Mouse (Mus musculus) cerebellum, adult 9-10 months (tissue): ENCODE measurements around the gene Rabgap1.
A peak's percentile ranks its signal among the peaks of the same experiment; 100 is the strongest.
"Not testable (repeated sequence)": the region's sequence is repeated elsewhere in the genome, so short reads cannot be mapped to it uniquely, and the experiment has no call there.

Experiments
- DNase-seq: peaks from one replicate; pipeline ENCODE4 v3.0.0; 2022

Gene Rabgap1

GRCm38 (mm10) chr2:37442611-37443591, at the start of gene Rabgap1, which contains the start of the genes Zbtb26 and Zbtb6:
Gene Rabgap1, plus strand, starts transcription at chr2:37443279.
Gene Zbtb26, minus strand, starts transcription at chr2:37443135.
Gene Zbtb6, minus strand, starts transcription at chr2:37443171.
- DNase-seq, result peak; percentile 93

GRCm38 (mm10) chr2:37395539-37395938, 47.5 kb upstream of the Rabgap1 start:
- DNase-seq, result no peak

- DNase-seq, result no peak
Measured at GRCm38 (mm10) chr2:37421903-37422302, 21.2 kb upstream of the Rabgap1 start.

- peak; percentile 97 for DNase-seq
Measured at GRCm38 (mm10) chr2:37422306-37423304, 20.5 kb upstream of the Rabgap1 start, which contains the start of gene Rc3h2. Gene Rc3h2, minus strand, starts transcription at chr2:37422903.

GRCm38 (mm10) chr2:37423671-37424070, 19.4 kb upstream of the Rabgap1 start:
- no peak for DNase-seq

GRCm38 (mm10) chr2:37430593-37431464, 12.2 kb upstream of the Rabgap1 start:
- DNase-seq, result peak; percentile 87

- no peak for DNase-seq
Measured at GRCm38 (mm10) chr2:37431609-37432008, 11.5 kb upstream of the Rabgap1 start.

- DNase-seq, result peak; percentile 92
Measured at GRCm38 (mm10) chr2:37451667-37452375, 8.7 kb downstream of the Rabgap1 start.

- peak; percentile 59 for DNase-seq
Measured at GRCm38 (mm10) chr2:37452376-37452760, 9.3 kb downstream of the Rabgap1 start.

GRCm38 (mm10) chr2:37460707-37461106, 17.6 kb downstream of the Rabgap1 start:
- DNase-seq, result no peak

- DNase-seq, result no peak
Measured at GRCm38 (mm10) chr2:37466266-37466665, 23.2 kb downstream of the Rabgap1 start.

GRCm38 (mm10) chr2:37479559-37479958, 36.5 kb downstream of the Rabgap1 start:
- DNase-seq, result no peak

GRCm38 (mm10) chr2:37480039-37480438, 37.0 kb downstream of the Rabgap1 start:
- DNase-seq, result no peak

GRCm38 (mm10) chr2:37484165-37484564, 41.1 kb downstream of the Rabgap1 start:
- DNase-seq, result no peak

GRCm38 (mm10) chr2:37485370-37485769, 42.3 kb downstream of the Rabgap1 start:
- DNase-seq, result peak; percentile 69

GRCm38 (mm10) chr2:37486408-37486807, 43.3 kb downstream of the Rabgap1 start:
- no peak for DNase-seq

GRCm38 (mm10) chr2:37488956-37489355, 45.9 kb downstream of the Rabgap1 start:
- DNase-seq, result no peak

GRCm38 (mm10) chr2:37497321-37497720, 54.2 kb downstream of the Rabgap1 start:
- DNase-seq, result no peak

GRCm38 (mm10) chr2:37505856-37506255, 62.8 kb downstream of the Rabgap1 start:
- DNase-seq, result not testable (repeated sequence)

- no peak for DNase-seq
Measured at GRCm38 (mm10) chr2:37511134-37511901, 68.2 kb downstream of the Rabgap1 start.
